Mouse (Mus musculus) heart, embryonic 10.5 days (tissue): ENCODE results near the gene Stt3b. TPM values are rescaled to one million over a fixed set of nuclear protein-coding genes. Genes with fewer than 3 reads are reported as not detected.

Source experiments
- DNase-seq: peaks from one replicate; pipeline ENCODE4 v3.0.0-alpha.2; 2017; ENCODE audit warnings: low spot score
- H3K27ac ChIP-seq: fragments of 300-500 bp; sonication (generic); 2 replicates; pipeline ENCODE4 v1.5.1; 2016; ENCODE audit warnings: mild to moderate bottlenecking
- H3K27me3 ChIP-seq: fragments of 300-500 bp; sonication (generic); 2 replicates; pipeline ENCODE4 v1.6.1; 2016; ENCODE audit warnings: mild to moderate bottlenecking; ENCODE audit not compliant: poor library complexity, insufficient read depth, severe bottlenecking
- H3K36me3 ChIP-seq: fragments of 300-500 bp; sonication (generic); 2 replicates; pipeline ENCODE4 v1.6.1; 2016; ENCODE audit warnings: mild to moderate bottlenecking, moderate library complexity
- H3K4me1 ChIP-seq: fragments of 300-500 bp; sonication (generic); 2 replicates; pipeline ENCODE4 v1.6.1; 2016; ENCODE audit warnings: mild to moderate bottlenecking
- H3K4me3 ChIP-seq: fragments of 300-500 bp; sonication (generic); 2 replicates; pipeline ENCODE4 v1.5.1; 2016; ENCODE audit warnings: mild to moderate bottlenecking, moderate library complexity
- H3K9me3 ChIP-seq: fragments of 300-500 bp; sonication (generic); 2 replicates; pipeline ENCODE4 v1.6.1; 2016; ENCODE audit warnings: mild to moderate bottlenecking, moderate library complexity
- WGBS: fragments of 180-500 bp; shearing (Covaris S2); methylation state at CpG from one replicate; pipeline ENCODE4 v1.1.7; 2016; 5-methylcytosine and 5-hydroxymethylcytosine counted together
- polyA plus RNA-seq: library from polyadenylated mRNA; unstranded; fragments of >200 nt; fragmentation: Nextera tagmentation; extraction: Ambion mirVana; gene quantifications from 2 replicates; pipeline ENCODE4 v1.2.1, GENCODE M21; 2016

Gene Stt3b
- polyA plus RNA-seq, 1 experiment from 2014 or later: 101 TPM

GRCm38 (mm10) chr9:115243630-115244029 is 66.6 kb downstream of the Stt3b start:
- Histone ChIP-seq H3K27me3 (no peaks in the 10 kb centered on the region), H3K4me1 (no peaks in the 10 kb centered on the region), H3K9me3 (no peaks in the 10 kb centered on the region), H3K27ac (no peak overlapping the region), H3K4me3 (no peak overlapping the region), H3K36me3 (peaks cover 91% of the 10 kb centered on the region)
- 93% methylated on average over 6 of the region's 6 CpGs for WGBS
- DNase-seq: no peak

GRCm38 (mm10) chr9:115239861-115240260 is 70.4 kb downstream of the Stt3b start:
- Histone ChIP-seq H3K36me3 (peaks cover 53% of the 10 kb centered on the region), H3K4me1 (no peaks in the 10 kb centered on the region)
- 84% methylated on average over 5 of the region's 5 CpGs for WGBS

GRCm38 (mm10) chr9:115237943-115238342 is 72.3 kb downstream of the Stt3b start:
- Histone ChIP-seq H3K36me3 (peaks cover 34% of the 10 kb centered on the region), H3K4me3 (no peak overlapping the region), H3K27ac (no peak overlapping the region), H3K27me3 (no peaks in the 10 kb centered on the region), H3K9me3 (no peaks in the 10 kb centered on the region), H3K4me1 (no peaks in the 10 kb centered on the region)
- DNase-seq: no peak

More at GRCm38 (mm10) chr9:115239861-115240260, 70.4 kb downstream of the Stt3b start:
- Histone ChIP-seq H3K9me3 (no peaks in the 10 kb centered on the region), H3K4me3 (no peak overlapping the region), H3K27me3 (no peaks in the 10 kb centered on the region), H3K27ac (no peak overlapping the region)
- no peak for DNase-seq

- Histone ChIP-seq H3K9me3 (no peaks in the 10 kb centered on the region), H3K4me1 (no peaks in the 10 kb centered on the region), H3K4me3 (no peak overlapping the region), H3K27me3 (no peaks in the 10 kb centered on the region), H3K27ac (no peak overlapping the region), H3K36me3 (peaks cover 18% of the 10 kb centered on the region)
- WGBS: 90% methylated on average over 8 of the region's 8 CpGs
- no peak for DNase-seq
Observed at GRCm38 (mm10) chr9:115236352-115236841, 73.8 kb downstream of the Stt3b start.

- Histone ChIP-seq H3K36me3 (0 out of 2 replicates have a peak, but pooled peaks cover 3% of the 10 kb centered on the region), H3K4me1 (peaks cover 8% of the 10 kb centered on the region), H3K4me3 (no peak overlapping the region), H3K27me3 (no peaks in the 10 kb centered on the region), H3K9me3 (no peaks in the 10 kb centered on the region), H3K27ac (no peak overlapping the region)
- DNase-seq: no peak
- WGBS: 87% methylated on average over 2 of the region's 2 CpGs
Observed at GRCm38 (mm10) chr9:115234561-115234960, 75.7 kb downstream of the Stt3b start.

- no peak overlapping the region for H3K4me3 ChIP-seq
- peaks cover 17% of the 10 kb centered on the region for H3K4me1 ChIP-seq
- 92% methylated on average over 5 of the region's 5 CpGs for WGBS
- no peak for DNase-seq
- H3K27me3 ChIP-seq: no peaks in the 10 kb centered on the region
- H3K27ac ChIP-seq: no peak overlapping the region
- no peaks in the 10 kb centered on the region for H3K9me3 ChIP-seq
- H3K36me3 ChIP-seq: 0 out of 2 replicates have a peak, but pooled peaks cover 3% of the 10 kb centered on the region
Observed at GRCm38 (mm10) chr9:115233721-115234120, 76.5 kb downstream of the Stt3b start.

GRCm38 (mm10) chr9:115231476-115231875 is 78.7 kb downstream of the Stt3b start:
- DNase-seq: no peak
- Histone ChIP-seq H3K27ac (no peak overlapping the region), H3K4me1 (peaks cover 19% of the 10 kb centered on the region), H3K36me3 (0 out of 2 replicates have a peak, but pooled peaks cover 3% of the 10 kb centered on the region), H3K27me3 (no peaks in the 10 kb centered on the region), H3K4me3 (no peak overlapping the region), H3K9me3 (no peaks in the 10 kb centered on the region)
- 93% methylated on average over 3 of the region's 3 CpGs for WGBS

GRCm38 (mm10) chr9:115230141-115230540 is 80.1 kb downstream of the Stt3b start:
- 0 out of 2 replicates have a peak, but pooled peaks cover 3% of the 10 kb centered on the region for H3K36me3 ChIP-seq
- H3K27me3 ChIP-seq: no peaks in the 10 kb centered on the region
- WGBS: 23% methylated on average over 3 of the region's 3 CpGs
- no peak overlapping the region for H3K4me3 ChIP-seq
- peaks cover 19% of the 10 kb centered on the region for H3K4me1 ChIP-seq
- peak overlapping the region; percentile 59 for H3K27ac ChIP-seq
- no peak for DNase-seq
- no peaks in the 10 kb centered on the region for H3K9me3 ChIP-seq

GRCm38 (mm10) chr9:115229676-115230075 is 80.5 kb downstream of the Stt3b start:
- peaks cover 3% of the 10 kb centered on the region; the same call in 1 of the 2 replicates for H3K36me3 ChIP-seq
- 73% methylated on average over 10 of the region's 10 CpGs for WGBS
- no peaks in the 10 kb centered on the region for H3K9me3 ChIP-seq
- no peak for DNase-seq
- peak overlapping the region; percentile 59; the same call in 1 of the 2 replicates for H3K27ac ChIP-seq
- no peak overlapping the region for H3K4me3 ChIP-seq
- peaks cover 19% of the 10 kb centered on the region for H3K4me1 ChIP-seq
- H3K27me3 ChIP-seq: no peaks in the 10 kb centered on the region

- DNase-seq: no peak
- no peak overlapping the region for H3K4me3 ChIP-seq
- no peaks in the 10 kb centered on the region for H3K9me3 ChIP-seq
- 51% methylated on average over 4 of the region's 4 CpGs for WGBS
- H3K4me1 ChIP-seq: peaks cover 19% of the 10 kb centered on the region
- no peaks in the 10 kb centered on the region for H3K27me3 ChIP-seq
- H3K36me3 ChIP-seq: peaks cover 3% of the 10 kb centered on the region; the same call in 1 of the 2 replicates
- H3K27ac ChIP-seq: peak overlapping the region; percentile 59; the same call in 1 of the 2 replicates
Observed at GRCm38 (mm10) chr9:115229145-115229544, 81.1 kb downstream of the Stt3b start.

GRCm38 (mm10) chr9:115224744-115225354 is 85.4 kb downstream of the Stt3b start:
- Histone ChIP-seq H3K9me3 (no peaks in the 10 kb centered on the region), H3K27me3 (no peaks in the 10 kb centered on the region), H3K27ac (no peak overlapping the region), H3K4me1 (peaks cover 13% of the 10 kb centered on the region), H3K36me3 (no peaks in the 10 kb centered on the region; the same call in 1 of the 2 replicates), H3K4me3 (no peak overlapping the region)
- DNase-seq: no peak
- 68% methylated on average over 7 of the region's 7 CpGs for WGBS

- Histone ChIP-seq H3K36me3 (no peaks in the 10 kb centered on the region; the same call in 1 of the 2 replicates), H3K27me3 (no peaks in the 10 kb centered on the region), H3K9me3 (no peaks in the 10 kb centered on the region; the same call in 1 of the 2 replicates), H3K4me3 (no peak overlapping the region), H3K27ac (no peak overlapping the region), H3K4me1 (peaks cover 4% of the 10 kb centered on the region)
- DNase-seq: no peak
- WGBS: 81% methylated on average over 7 of the region's 7 CpGs
Observed at GRCm38 (mm10) chr9:115221265-115221664, 89.0 kb downstream of the Stt3b start.

GRCm38 (mm10) chr9:115220466-115220865 is 89.8 kb downstream of the Stt3b start:
- Histone ChIP-seq H3K9me3 (no peaks in the 10 kb centered on the region; the same call in 1 of the 2 replicates), H3K4me3 (no peak overlapping the region), H3K36me3 (no peaks in the 10 kb centered on the region; the same call in 1 of the 2 replicates), H3K4me1 (peaks cover 12% of the 10 kb centered on the region), H3K27me3 (no peaks in the 10 kb centered on the region), H3K27ac (no peak overlapping the region)
- no peak for DNase-seq
- WGBS: 80% methylated on average over 7 of the region's 7 CpGs
